ENCODE assay signal across 8 mouse cellular contexts in the genomic region with DNA sequence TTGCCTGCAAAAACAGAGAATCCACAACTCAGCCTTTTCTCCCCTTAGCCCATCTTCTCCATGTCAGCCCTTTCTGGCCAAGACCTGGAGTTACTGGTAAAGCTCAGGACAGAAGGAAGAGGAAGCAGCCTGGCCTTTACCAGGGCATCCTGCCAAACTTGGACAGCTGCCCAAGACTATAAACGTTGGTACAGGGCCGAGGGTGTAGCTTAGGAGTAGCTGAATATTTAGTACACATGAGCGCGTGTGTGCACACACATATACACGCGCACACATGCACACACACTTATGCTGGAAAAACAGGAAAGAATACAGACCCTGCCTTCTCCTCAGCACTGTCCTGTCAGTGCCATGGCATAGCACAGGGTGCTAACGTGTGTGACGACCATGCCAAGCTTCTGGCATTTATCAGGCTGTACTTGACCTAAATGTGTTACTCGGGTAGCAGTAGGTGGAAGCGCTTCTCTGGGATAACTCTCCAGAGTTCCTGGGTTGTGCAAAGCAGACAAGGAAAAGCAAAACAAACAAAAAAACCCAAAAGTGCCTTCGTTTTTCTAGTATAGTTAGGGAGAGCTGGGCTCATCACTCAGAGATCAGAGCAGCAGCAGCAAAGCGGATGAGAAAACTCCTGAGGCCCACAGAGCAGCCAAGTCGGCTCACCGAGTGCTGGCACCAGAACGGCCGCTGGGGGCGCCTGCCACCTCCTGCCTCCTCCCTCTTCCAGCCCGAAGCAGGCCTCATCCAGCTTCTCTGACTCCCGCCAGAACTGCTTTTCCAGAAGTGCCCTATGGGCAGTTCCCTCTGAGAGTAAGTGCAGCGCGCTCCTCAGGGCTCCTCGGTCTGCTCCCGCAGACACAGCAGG. TPM values are rescaled to one million over a fixed set of nuclear protein-coding genes. Genes with fewer than 3 reads are reported as not detected.
DNase-seq lines count a peak whose midpoint lies in the region; ATAC-seq lines count a peak whose summit lies in the region.

No protein-coding gene starts in this region.

- H3K27me3 ChIP-seq in heart, embryonic 12.5 days (replicated peaks), result no peaks in the 10 kb centered on the region
- H3K27me3 ChIP-seq in kidney, embryonic 16.5 days (ENCODE audit: insufficient read depth, low read length), result 0 out of 2 replicates have a peak, but pooled peaks cover 3% of the 10 kb centered on the region
- peaks cover 13% of the 10 kb centered on the region for H3K27me3 ChIP-seq in liver, embryonic 11.5 days (replicated peaks; ENCODE audit: control insufficient read depth, insufficient read depth, low read length)
- no peaks in the 10 kb centered on the region for H3K27me3 ChIP-seq in stomach, embryonic 14.5 days (ENCODE audit: control insufficient read depth, insufficient read depth, low read length)

- H3K4me1 ChIP-seq in heart, embryonic 12.5 days (replicated peaks), result peaks cover 83% of the 10 kb centered on the region
- H3K4me1 ChIP-seq in kidney, embryonic 16.5 days (ENCODE audit: insufficient read depth, low read length), result peaks cover 89% of the 10 kb centered on the region
- peaks cover 55% of the 10 kb centered on the region for H3K4me1 ChIP-seq in liver, embryonic 11.5 days (replicated peaks; ENCODE audit: control insufficient read depth, insufficient read depth, low read length)
- H3K4me1 ChIP-seq in stomach, embryonic 14.5 days (ENCODE audit: control insufficient read depth, insufficient read depth, low read length), result peaks cover 71% of the 10 kb centered on the region

- WGBS in heart, embryonic 12.5 days, result 21% methylated on average over 23 of the region's 23 CpGs
- WGBS in kidney, embryonic 16.5 days, result 23% methylated on average over 23 of the region's 23 CpGs
- 31% methylated on average over 23 of the region's 23 CpGs for WGBS in liver, embryonic 11.5 days
- WGBS in stomach, embryonic 14.5 days, result 19% methylated on average over 23 of the region's 23 CpGs

- peak; percentile 66 for ATAC-seq in erythroid progenitor cell, adult 5-6 weeks (replicated peaks; ENCODE audit: low FRiP score, poor library complexity, severe bottlenecking)
- ATAC-seq in heart, embryonic 12.5 days (ENCODE audit: insufficient number of reproducible peaks, low FRiP score), result no peak; the same call in 1 of the 2 replicates
- peak; percentile 9; the same call in 1 of the 2 replicates for ATAC-seq in kidney, embryonic 16.5 days (ENCODE audit: low FRiP score, low TSS enrichment)
- peak; percentile 22 for ATAC-seq in liver, embryonic 11.5 days (replicated peaks; ENCODE audit: low FRiP score)
- ATAC-seq in stomach, embryonic 14.5 days (ENCODE audit: insufficient number of reproducible peaks, insufficient read depth, low FRiP score, low read depth), result no peak

- H3K9me3 ChIP-seq in heart, embryonic 12.5 days (replicated peaks), result no peaks in the 10 kb centered on the region
- no peaks in the 10 kb centered on the region for H3K9me3 ChIP-seq in kidney, embryonic 16.5 days (ENCODE audit: low read length)
- no peaks in the 10 kb centered on the region for H3K9me3 ChIP-seq in liver, embryonic 11.5 days (ENCODE audit: control insufficient read depth, low read length)
- no peaks in the 10 kb centered on the region for H3K9me3 ChIP-seq in stomach, embryonic 14.5 days (ENCODE audit: control insufficient read depth, low read depth, low read length)

- peak overlapping the region; percentile 64 for H3K9ac ChIP-seq in heart, embryonic 12.5 days
- H3K9ac ChIP-seq in kidney, embryonic 16.5 days (replicated peaks; ENCODE audit: low read length), result peak overlapping the region; percentile 80
- peak overlapping the region; percentile 39 for H3K9ac ChIP-seq in liver, embryonic 11.5 days (ENCODE audit: low read depth, low read length)
- peak overlapping the region; percentile 25 for H3K9ac ChIP-seq in stomach, embryonic 14.5 days (replicated peaks; ENCODE audit: low read depth, low read length)

- peak overlapping the region; percentile 65 for H3K4me2 ChIP-seq in heart, embryonic 12.5 days
- H3K4me2 ChIP-seq in kidney, embryonic 16.5 days (replicated peaks; ENCODE audit: low read depth, low read length), result peak overlapping the region; percentile 76
- peak overlapping the region; percentile 36 for H3K4me2 ChIP-seq in liver, embryonic 11.5 days
- peak overlapping the region; percentile 95 for H3K4me2 ChIP-seq in stomach, embryonic 14.5 days (replicated peaks; ENCODE audit: low read depth, low read length)

- peak; percentile 78 to 80 for DNase-seq in B cell, adult 2 months
- peak; percentile 95 for DNase-seq in brain, adult 2 months (ENCODE audit: low read depth, low spot score)
- DNase-seq in liver, embryonic 11.5 days (ENCODE audit: low spot score), result peak; percentile 76
- DNase-seq in naive thymus-derived CD4-positive, alpha-beta T cell, adult 2 months (ENCODE audit: low read depth), result peak; percentile 82

- no peak overlapping the region for H3K4me3 ChIP-seq in heart, embryonic 12.5 days
- no peak overlapping the region for H3K4me3 ChIP-seq in kidney, embryonic 16.5 days (ENCODE audit: low read length)
- H3K4me3 ChIP-seq in liver, embryonic 11.5 days (ENCODE audit: low read depth, low read length), result no peak overlapping the region
- H3K4me3 ChIP-seq in stomach, embryonic 14.5 days (ENCODE audit: low read depth, low read length), result 0 out of 2 replicates have a peak overlapping the region, but pooled peaks have one; percentile 8

- H3K27ac ChIP-seq in heart, embryonic 12.5 days (ENCODE audit: poor library complexity, severe bottlenecking), result peak overlapping the region; percentile 99
- peak overlapping the region; percentile 93 for H3K27ac ChIP-seq in kidney, embryonic 16.5 days (ENCODE audit: low read length)
- H3K27ac ChIP-seq in liver, embryonic 11.5 days (ENCODE audit: low read depth, low read length), result peak overlapping the region; percentile 71
- H3K27ac ChIP-seq in stomach, embryonic 14.5 days (ENCODE audit: low read length), result peak overlapping the region; percentile 99

- H3K36me3 ChIP-seq in heart, embryonic 12.5 days, result no peaks in the 10 kb centered on the region
- H3K36me3 ChIP-seq in kidney, embryonic 16.5 days (ENCODE audit: insufficient read depth, low read length), result no peaks in the 10 kb centered on the region
- no peaks in the 10 kb centered on the region for H3K36me3 ChIP-seq in liver, embryonic 11.5 days (ENCODE audit: control insufficient read depth, insufficient read depth, low read length)
- H3K36me3 ChIP-seq in stomach, embryonic 14.5 days (ENCODE audit: control insufficient read depth, insufficient read depth, low read length), result no peaks in the 10 kb centered on the region

RNA-seq across cellular contexts. Expression of a gene that starts 4.0 kb away (rescaled TPM):
- 2.1 and 3.2 TPM in 2 replicates for total RNA-seq in erythroid progenitor cell, adult 5-6 weeks (2015; ENCODE audit: low replicate concordance)
- total RNA-seq in erythroid progenitor cell, adult 5-6 weeks (2017; ENCODE audit: low replicate concordance), result 1.0 and 5.9 TPM in 2 replicates
- polyA plus RNA-seq in heart, embryonic 12.5 days (2016; fragmentation: Nextera tagmentation; extraction: Ambion mirVana), result 2.0 and 2.7 TPM in 2 replicates
- polyA plus RNA-seq in kidney, embryonic 16.5 days (2015; fragmentation: Nextera tagmentation; extraction: Ambion mirVana), result 7.6 and 9.9 TPM in 2 replicates
- 1.0 and 1.9 TPM in 2 replicates for polyA plus RNA-seq in liver, embryonic 11.5 days (2014; fragmentation: Nextera tagmentation; extraction: Ambion mirVana)
- polyA plus RNA-seq in stomach, embryonic 14.5 days (2014; fragmentation: Nextera tagmentation; extraction: Ambion mirVana), result 7.7 and 8.2 TPM in 2 replicates

RNA-seq across cellular contexts. Expression of a gene that starts 52.5 kb away (rescaled TPM):
- 118 and 120 TPM in 2 replicates for total RNA-seq in erythroid progenitor cell, adult 5-6 weeks (2015; ENCODE audit: low replicate concordance)
- 270 and 278 TPM in 2 replicates for total RNA-seq in erythroid progenitor cell, adult 5-6 weeks (2017; ENCODE audit: low replicate concordance)
- 84.2 and 86.9 TPM in 2 replicates for polyA plus RNA-seq in heart, embryonic 12.5 days (2016; fragmentation: Nextera tagmentation; extraction: Ambion mirVana)
- polyA plus RNA-seq in kidney, embryonic 16.5 days (2015; fragmentation: Nextera tagmentation; extraction: Ambion mirVana), result 102 and 112 TPM in 2 replicates
- polyA plus RNA-seq in liver, embryonic 11.5 days (2014; fragmentation: Nextera tagmentation; extraction: Ambion mirVana), result 97.7 and 112 TPM in 2 replicates
- 80.4 and 81.2 TPM in 2 replicates for polyA plus RNA-seq in stomach, embryonic 14.5 days (2014; fragmentation: Nextera tagmentation; extraction: Ambion mirVana)

Comparison
In these comparisons a context has a peak if more than half of its experiments do, and no peak if none do; other contexts are left out.
1. ATAC-seq: peak in erythroid progenitor cell, adult 5-6 weeks (single experiment), kidney, embryonic 16.5 days (single experiment) and liver, embryonic 11.5 days (single experiment); none in heart, embryonic 12.5 days (single experiment) and stomach, embryonic 14.5 days (single experiment).
2. H3K4me2 ChIP-seq: peak in every context shown above with its lines; median percentile 95 in stomach, embryonic 14.5 days; 76 in kidney, embryonic 16.5 days; 65 in heart, embryonic 12.5 days; 36 in liver, embryonic 11.5 days.
3. H3K9ac ChIP-seq: peak in every context shown above with its lines; median percentile 80 in kidney, embryonic 16.5 days; 64 in heart, embryonic 12.5 days; 39 in liver, embryonic 11.5 days; 25 in stomach, embryonic 14.5 days.
4. Peak in every context shown above with its lines, with median percentiles within 50 percentile points of each other: DNase-seq and H3K27ac ChIP-seq.